18 mouse cellular contexts compared by ENCODE assay signal in the genomic region with DNA sequence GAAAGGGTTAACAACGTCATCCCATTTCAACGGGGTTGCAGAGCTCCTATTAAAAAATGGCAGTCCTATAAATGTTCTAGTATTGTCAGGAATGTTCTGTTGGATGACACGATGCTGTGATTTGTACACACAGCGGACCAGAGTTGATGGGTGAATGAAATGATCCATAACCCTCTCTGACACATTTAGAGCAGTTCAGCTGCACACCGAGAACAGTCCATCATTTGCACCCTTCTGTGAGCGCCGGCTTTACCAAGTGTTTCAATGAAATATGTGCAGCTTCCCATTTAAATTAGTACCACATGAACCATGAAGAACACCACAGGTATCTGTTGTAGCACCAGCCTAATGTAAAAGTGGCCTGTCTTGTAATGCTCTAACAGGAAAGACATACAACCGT.
DNase-seq lines count a peak whose midpoint lies in the region; ATAC-seq lines count a peak whose summit lies in the region.
"Had no signal": no experiment of that assay in that cellular context is flagged by ENCODE, and none has a peak within 500 bp of the region (broad histone marks: within the 10 kb centered on the region; RNA-seq: fewer than 3 reads in every experiment).

No protein-coding gene starts in this region.

- no peak overlapping the region; the same call in 1 of the 2 replicates for H3K4me2 ChIP-seq in hindbrain, embryonic 16.5 days (ENCODE audit: low read length)
- no peak overlapping the region for H3K4me2 ChIP-seq in hindbrain, embryonic 11.5 days (replicated peaks; ENCODE audit: low read depth, low read length)
- peak overlapping the region; percentile 13; the same call in 1 of the 2 replicates for H3K4me2 ChIP-seq in neural tube, embryonic 15.5 days
- H3K4me2 ChIP-seq in intestine, embryonic 15.5 days (replicated peaks): no peak overlapping the region
- H3K4me2 ChIP-seq: forebrain, embryonic 13.5 days; midbrain, embryonic 12.5 days had no signal

- no peak overlapping the region for H3K27ac ChIP-seq in hindbrain, embryonic 16.5 days (ENCODE audit: low read depth, low read length)
- H3K27ac ChIP-seq in hindbrain, embryonic 11.5 days (ENCODE audit: low read depth, low read length): no peak overlapping the region
- no peak overlapping the region for H3K27ac ChIP-seq in neural tube, embryonic 15.5 days (replicated peaks)
- H3K27ac ChIP-seq in intestine, embryonic 15.5 days: no peak overlapping the region
- H3K27ac ChIP-seq in heart, embryonic 10.5 days: no peak overlapping the region
- H3K27ac ChIP-seq: forebrain, embryonic 13.5 days; macrophage; midbrain, embryonic 12.5 days had no signal

- no peak overlapping the region for H3K9ac ChIP-seq in hindbrain, embryonic 16.5 days (ENCODE audit: low read depth, low read length)
- no peak overlapping the region for H3K9ac ChIP-seq in hindbrain, embryonic 11.5 days (ENCODE audit: low read depth, low read length)
- no peak overlapping the region for H3K9ac ChIP-seq in neural tube, embryonic 15.5 days (replicated peaks)
- H3K9ac ChIP-seq in intestine, embryonic 15.5 days: no peak overlapping the region
- H3K9ac ChIP-seq: forebrain, embryonic 13.5 days; midbrain, embryonic 12.5 days had no signal

- DNase-seq in hindbrain, embryonic 11.5 days (ENCODE audit: low spot score): no peak
- DNase-seq in hindlimb bud, embryonic 11.5 days (ENCODE audit: extremely low spot score, low read depth, low spot score): peak; percentile 71
- peak; percentile 83 for DNase-seq in mesoderm, embryonic 11.5 days (ENCODE audit: low read depth, low spot score)
- DNase-seq in heart, embryonic 10.5 days (ENCODE audit: low spot score): no peak
- DNase-seq: adrenal gland, postnatal 25 days; cerebellum, adult 9-11 months; heart, postnatal 4 days; kidney, postnatal 4 days; thymus, postnatal 14 days had no signal

- H3K36me3 ChIP-seq in hindbrain, embryonic 16.5 days (ENCODE audit: control insufficient read depth, insufficient read depth, low read length): no peaks in the 10 kb centered on the region
- no peaks in the 10 kb centered on the region for H3K36me3 ChIP-seq in hindbrain, embryonic 11.5 days (ENCODE audit: control insufficient read depth, insufficient read depth, low read length)
- H3K36me3 ChIP-seq in neural tube, embryonic 15.5 days: no peaks in the 10 kb centered on the region
- no peaks in the 10 kb centered on the region for H3K36me3 ChIP-seq in intestine, embryonic 15.5 days
- H3K36me3 ChIP-seq in heart, embryonic 10.5 days: no peaks in the 10 kb centered on the region
- H3K36me3 ChIP-seq: midbrain, embryonic 12.5 days had no signal

- no peaks in the 10 kb centered on the region for H3K27me3 ChIP-seq in hindbrain, embryonic 16.5 days (replicated peaks; ENCODE audit: control insufficient read depth, insufficient read depth, low read length)
- no peaks in the 10 kb centered on the region for H3K27me3 ChIP-seq in hindbrain, embryonic 11.5 days (ENCODE audit: control insufficient read depth, insufficient read depth, low read length)
- no peaks in the 10 kb centered on the region for H3K27me3 ChIP-seq in neural tube, embryonic 15.5 days (replicated peaks)
- H3K27me3 ChIP-seq in intestine, embryonic 15.5 days (replicated peaks): no peaks in the 10 kb centered on the region
- H3K27me3 ChIP-seq in heart, embryonic 10.5 days (ENCODE audit: insufficient read depth, poor library complexity, severe bottlenecking): no peaks in the 10 kb centered on the region
- H3K27me3 ChIP-seq: forebrain, embryonic 13.5 days; midbrain, embryonic 12.5 days had no signal

- peak; percentile 48; the same call in 1 of the 2 replicates for ATAC-seq in hindbrain, embryonic 16.5 days
- ATAC-seq in hindbrain, embryonic 11.5 days (ENCODE audit: low FRiP score): no peak
- ATAC-seq in neural tube, embryonic 15.5 days (ENCODE audit: low FRiP score): peak; percentile 64; the same call in 1 of the 2 replicates
- ATAC-seq in intestine, embryonic 15.5 days: no peak
- ATAC-seq in megakaryocyte-erythroid progenitor cell, adult 5-6 weeks (replicated peaks; ENCODE audit: low FRiP score, low TSS enrichment, poor library complexity, severe bottlenecking): no peak
- ATAC-seq: forebrain, embryonic 13.5 days; intestine, embryonic 16.5 days; lung, postnatal 0 days had no signal

- no peak overlapping the region for H3K4me3 ChIP-seq in hindbrain, embryonic 16.5 days (ENCODE audit: low read length)
- H3K4me3 ChIP-seq in hindbrain, embryonic 11.5 days (ENCODE audit: low read depth, low read length): no peak overlapping the region
- H3K4me3 ChIP-seq in neural tube, embryonic 15.5 days (replicated peaks): no peak overlapping the region
- H3K4me3 ChIP-seq in intestine, embryonic 15.5 days (replicated peaks): no peak overlapping the region
- H3K4me3 ChIP-seq in heart, embryonic 10.5 days: no peak overlapping the region
- H3K4me3 ChIP-seq: forebrain, embryonic 13.5 days; midbrain, embryonic 12.5 days had no signal

- H3K9me3 ChIP-seq in hindbrain, embryonic 16.5 days (ENCODE audit: control insufficient read depth, low read length): no peaks in the 10 kb centered on the region
- H3K9me3 ChIP-seq in hindbrain, embryonic 11.5 days (ENCODE audit: control insufficient read depth, low read length): no peaks in the 10 kb centered on the region
- no peaks in the 10 kb centered on the region for H3K9me3 ChIP-seq in neural tube, embryonic 15.5 days (replicated peaks)
- H3K9me3 ChIP-seq in intestine, embryonic 15.5 days: no peaks in the 10 kb centered on the region
- H3K9me3 ChIP-seq in heart, embryonic 10.5 days: no peaks in the 10 kb centered on the region
- H3K9me3 ChIP-seq: forebrain, embryonic 13.5 days; midbrain, embryonic 12.5 days had no signal

- WGBS in hindbrain, embryonic 16.5 days: 54% methylated on average over 8 of the region's 8 CpGs
- 65% methylated on average over 8 of the region's 8 CpGs for WGBS in hindbrain, embryonic 11.5 days
- WGBS in neural tube, embryonic 15.5 days: 23% methylated on average over 8 of the region's 8 CpGs
- 78% methylated on average over 8 of the region's 8 CpGs for WGBS in intestine, embryonic 15.5 days
- WGBS in heart, embryonic 10.5 days: 82% methylated on average over 8 of the region's 8 CpGs

- H3K4me1 ChIP-seq in hindbrain, embryonic 16.5 days (ENCODE audit: control insufficient read depth, insufficient read depth, low read depth, low read length): no peaks in the 10 kb centered on the region
- no peaks in the 10 kb centered on the region for H3K4me1 ChIP-seq in hindbrain, embryonic 11.5 days (replicated peaks; ENCODE audit: control insufficient read depth, insufficient read depth, low read length)
- 0 out of 2 replicates have a peak, but pooled peaks cover under 1% of the 10 kb centered on the region for H3K4me1 ChIP-seq in neural tube, embryonic 15.5 days
- no peaks in the 10 kb centered on the region for H3K4me1 ChIP-seq in intestine, embryonic 15.5 days (replicated peaks)
- H3K4me1 ChIP-seq in heart, embryonic 10.5 days: no peaks in the 10 kb centered on the region

Comparison
In these comparisons a context has a peak if more than half of its experiments do, and no peak if none do; other contexts are left out.
1. ATAC-seq: peak in hindbrain, embryonic 16.5 days (single experiment) and neural tube, embryonic 15.5 days (single experiment); none in hindbrain, embryonic 11.5 days (single experiment), intestine, embryonic 15.5 days (single experiment) and megakaryocyte-erythroid progenitor cell, adult 5-6 weeks (single experiment).
2. DNase-seq: peak in hindlimb bud, embryonic 11.5 days (single experiment) and mesoderm, embryonic 11.5 days (single experiment); none in hindbrain, embryonic 11.5 days (single experiment) and heart, embryonic 10.5 days (single experiment).